Mouse (Mus musculus) inflammation-experienced regulatory T-cells, adult 6 months (primary cell): Measurements from ENCODE around the gene Npcd. TPM values are rescaled to one million over a fixed set of nuclear protein-coding genes. Genes with fewer than 3 reads are reported as not detected.

Source experiments
- ATAC-seq: one replicate; pipeline ENCODE4 v1.8.0; 2017
- polyA plus RNA-seq, 3 experiments: library from polyadenylated mRNA; unstranded; fragments of 100-300 nt; shearing (Covaris generic); gene quantifications; one replicate each; pipeline ENCODE4 v1.2.1; 2017

Gene Npcd
- polyA plus RNA-seq, 3 experiments from 2014 or later, result not detected

DNA sequence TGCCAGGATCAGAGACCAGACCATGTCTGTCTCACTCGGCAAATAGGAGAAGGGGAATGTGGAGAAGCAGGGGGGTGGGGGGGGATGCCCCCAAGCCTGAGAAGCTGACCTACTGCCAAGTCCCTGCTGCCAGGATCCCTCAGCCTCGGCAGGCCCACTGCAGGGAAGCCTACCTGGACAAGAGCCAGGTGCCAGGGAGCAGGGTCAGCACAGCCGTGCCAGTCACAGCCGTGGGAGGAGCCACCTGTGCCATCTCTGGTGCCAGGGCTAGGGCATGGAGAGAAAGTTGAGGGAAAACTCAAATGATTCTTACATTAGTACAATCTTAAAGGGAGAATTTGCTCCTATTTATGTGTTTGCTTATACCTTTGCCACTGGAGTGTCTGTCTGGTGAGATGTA lies 31.7 kb downstream of the Npcd start:
- ATAC-seq, result no peak

DNA sequence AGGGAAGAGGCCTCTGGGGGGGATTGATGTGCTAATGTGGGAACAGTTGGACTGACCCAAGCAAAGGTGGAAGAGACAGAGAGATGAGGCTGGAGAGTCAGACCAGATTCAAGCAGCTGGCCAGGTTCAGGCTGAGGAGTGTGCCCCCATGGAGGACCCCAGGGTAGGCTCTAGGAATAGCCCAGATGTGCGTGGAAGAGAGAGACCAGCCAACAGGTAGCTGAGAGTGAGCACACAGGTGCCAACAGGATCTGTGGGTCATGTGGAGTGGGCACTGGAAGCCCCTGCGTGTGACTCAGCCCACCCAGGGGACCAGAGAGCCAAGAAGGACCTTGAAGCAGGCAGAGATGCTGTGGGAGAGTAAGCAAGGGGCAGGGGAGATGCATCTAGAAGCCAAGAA lies 32.4 kb downstream of the Npcd start:
- ATAC-seq, result no peak

GRCm38 (mm10) chr15:79800701-79801100 lies 33.3 kb downstream of the Npcd start:
- ATAC-seq, result no peak

GRCm38 (mm10) chr15:79798591-79798990 lies 35.4 kb downstream of the Npcd start:
- ATAC-seq, result no peak

DNA sequence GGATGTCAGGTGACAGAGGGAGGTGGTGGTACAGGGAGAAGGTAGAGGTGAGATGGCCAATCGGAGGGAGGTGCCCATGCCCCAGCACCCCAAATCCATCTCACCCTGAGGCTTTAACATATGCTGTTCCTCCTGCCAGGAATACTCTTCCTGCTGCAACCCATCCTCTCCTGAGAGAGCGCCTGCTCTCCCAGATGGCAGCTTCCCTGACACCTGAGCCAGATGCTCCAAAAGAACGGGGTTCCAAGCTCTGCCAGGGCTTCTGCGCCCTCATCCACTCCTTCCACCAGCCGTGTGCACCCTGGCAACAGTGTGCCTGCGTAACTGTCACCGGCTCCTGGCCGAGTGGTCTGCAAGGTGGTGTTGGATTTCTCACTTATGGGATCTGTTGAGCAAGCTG lies 36.4 kb downstream of the Npcd start:
- ATAC-seq, result no peak

DNA sequence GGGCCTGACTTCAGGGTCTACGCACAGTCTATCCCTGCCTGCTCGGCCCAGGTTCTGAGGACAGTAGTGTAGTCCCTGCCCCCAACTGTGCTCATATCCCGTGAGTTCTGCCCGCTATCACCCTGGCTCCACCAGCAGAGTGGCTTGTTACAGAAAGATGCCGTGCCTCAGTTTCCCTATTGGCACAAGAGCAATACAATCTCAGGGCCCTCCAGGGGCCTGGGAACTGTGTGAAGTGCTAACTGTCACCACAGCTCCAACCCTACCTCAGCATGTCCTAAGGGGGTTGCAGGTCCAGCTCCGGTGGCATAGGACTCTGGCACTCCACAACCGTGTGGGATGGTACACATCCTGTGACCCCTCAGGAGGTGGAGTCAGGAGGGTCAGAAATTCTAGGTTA lies 36.9 kb downstream of the Npcd start:
- no peak for ATAC-seq

- no peak for ATAC-seq
These were observed 37.8 kb downstream of the Npcd start for GRCm38 (mm10) chr15:79796256-79796655.

DNA sequence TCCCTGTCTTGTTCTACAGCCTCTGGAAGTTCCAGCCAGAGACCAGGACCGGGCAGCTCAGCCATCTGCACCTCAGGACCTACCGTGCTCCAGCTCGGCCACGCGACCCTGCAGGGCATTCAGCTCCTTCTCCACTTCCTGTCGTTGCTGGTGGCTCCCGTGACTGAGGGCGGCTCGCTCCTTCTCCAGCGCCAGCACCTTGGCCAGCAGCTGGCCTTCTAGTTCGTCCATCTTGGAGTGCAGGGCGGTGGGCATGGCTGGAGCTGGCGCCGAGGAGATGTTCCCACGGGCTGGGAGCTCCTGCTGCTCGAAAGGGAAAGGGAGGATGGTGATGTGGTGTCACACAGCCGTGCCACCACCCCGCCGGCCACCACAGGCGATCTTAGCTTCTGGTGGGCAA lies 39.9 kb downstream of the Npcd start:
- ATAC-seq, result no peak

GRCm38 (mm10) chr15:79793076-79793475 lies 41.0 kb downstream of the Npcd start:
- no peak for ATAC-seq

- ATAC-seq, result no peak
These were observed 41.6 kb downstream of the Npcd start for GRCm38 (mm10) chr15:79792455-79792854.

GRCm38 (mm10) chr15:79791502-79791901 lies 42.5 kb downstream of the Npcd start:
- ATAC-seq, result no peak

DNA sequence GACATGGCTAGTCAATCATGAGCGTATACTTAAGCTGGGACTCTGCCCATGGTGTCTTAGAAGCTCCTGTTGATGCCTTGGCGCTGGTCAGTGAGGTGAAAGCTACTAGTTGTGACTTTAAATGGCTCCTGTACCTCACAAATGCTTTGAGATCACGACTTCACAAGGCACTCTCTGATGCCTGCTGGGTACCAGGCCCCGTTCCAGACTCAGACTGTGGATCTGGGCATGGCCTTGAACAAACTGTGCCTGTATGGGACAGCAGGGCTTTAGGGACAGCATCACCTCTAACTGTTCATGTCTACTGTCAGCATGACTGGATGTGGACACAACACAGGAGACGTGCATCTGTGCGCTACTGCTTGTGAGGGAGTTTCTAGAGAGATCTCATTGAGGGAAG lies 43.1 kb downstream of the Npcd start:
- no peak for ATAC-seq

GRCm38 (mm10) chr15:79790111-79790510 lies 43.9 kb downstream of the Npcd start:
- ATAC-seq, result no peak

DNA sequence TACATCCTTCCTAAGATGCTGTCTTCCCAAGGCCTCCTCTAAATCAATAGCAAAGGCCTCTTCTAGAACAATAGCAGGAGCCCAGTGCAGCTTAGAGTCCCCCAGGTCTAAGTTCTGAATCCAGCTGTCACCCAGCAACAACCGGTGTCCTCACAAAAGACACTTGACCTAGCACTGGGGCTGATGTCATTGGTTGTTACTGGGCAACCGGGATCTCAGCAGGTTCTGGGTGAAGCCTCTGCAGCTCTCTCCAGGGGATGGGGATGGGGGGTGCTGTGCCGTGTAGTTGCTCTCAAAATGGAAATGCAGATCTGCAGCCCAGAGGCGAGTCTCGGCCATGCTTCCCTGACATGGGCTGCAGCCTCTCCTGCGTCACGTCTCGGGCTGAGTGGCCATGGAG lies 46.2 kb downstream of the Npcd start:
- ATAC-seq, result no peak

DNA sequence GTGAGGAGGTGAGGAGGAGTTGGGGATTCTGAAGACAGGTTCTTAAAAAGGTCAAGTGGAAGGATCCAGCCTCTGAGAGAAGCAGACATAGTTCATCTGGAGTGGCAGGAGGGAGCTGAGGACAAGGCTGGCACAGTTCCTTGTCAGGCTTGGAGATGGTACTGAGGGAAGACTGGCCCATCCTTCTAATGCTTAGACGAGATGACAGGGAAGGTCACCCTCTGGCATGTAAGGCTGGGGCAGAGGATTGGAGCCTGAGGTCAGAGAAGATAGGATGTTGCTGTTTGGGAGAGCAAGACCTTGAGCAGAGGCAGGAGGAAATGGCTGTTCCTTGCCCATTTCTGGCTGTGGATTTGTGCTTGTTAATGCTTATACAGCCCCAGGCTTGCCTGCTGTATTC lies 49.0 kb downstream of the Npcd start:
- no peak for ATAC-seq

DNA sequence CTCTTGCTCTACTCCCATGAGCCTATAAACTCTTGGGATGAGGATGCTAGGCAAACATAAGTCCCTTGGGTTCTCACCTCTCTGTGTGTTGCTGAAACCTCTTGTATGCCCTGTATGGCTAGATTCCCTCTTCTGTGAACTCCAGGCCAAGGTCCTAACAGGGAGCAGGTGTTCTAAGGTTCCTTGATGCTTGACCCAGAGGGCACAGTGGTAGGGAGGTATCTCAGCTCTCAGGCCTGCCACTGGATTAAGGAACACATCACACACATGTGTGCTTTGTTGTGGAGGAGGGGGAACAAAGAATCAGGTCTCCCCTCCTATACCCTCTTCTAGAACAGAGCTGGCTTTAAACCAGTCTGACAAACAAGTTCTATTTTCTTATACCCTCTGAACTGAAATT lies 56.3 kb downstream of the Npcd start, which contains the start of gene Dnal4:
Dnal4 (minus strand) TSS at position 101 of the 400 bp plus-strand sequence.
- no peak for ATAC-seq

DNA sequence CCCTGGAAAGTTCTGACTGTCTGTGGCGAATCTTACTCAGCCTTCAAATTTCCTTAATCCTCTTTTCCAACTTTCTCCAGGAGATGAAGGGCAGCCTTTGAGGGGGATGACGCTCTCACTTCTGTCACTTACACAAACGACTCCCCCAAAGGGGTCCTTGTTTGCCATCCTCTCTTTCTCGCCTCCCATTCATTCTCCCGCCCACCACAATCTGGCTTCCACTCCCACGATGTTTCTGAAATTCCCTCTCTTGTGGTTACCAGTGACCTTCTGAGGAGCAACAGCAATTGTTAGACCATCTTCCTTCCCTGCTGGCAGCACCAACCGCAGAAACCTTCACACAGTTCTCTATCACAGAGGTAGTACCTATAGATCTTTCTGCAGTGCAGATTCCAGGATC lies 58.4 kb downstream of the Npcd start:
- no peak for ATAC-seq

GRCm38 (mm10) chr15:79774117-79775027 lies 59.7 kb downstream of the Npcd start:
- ATAC-seq, result peak; percentile 100

GRCm38 (mm10) chr15:79770629-79771240 lies 63.3 kb downstream of the Npcd start:
- no peak for ATAC-seq

DNA sequence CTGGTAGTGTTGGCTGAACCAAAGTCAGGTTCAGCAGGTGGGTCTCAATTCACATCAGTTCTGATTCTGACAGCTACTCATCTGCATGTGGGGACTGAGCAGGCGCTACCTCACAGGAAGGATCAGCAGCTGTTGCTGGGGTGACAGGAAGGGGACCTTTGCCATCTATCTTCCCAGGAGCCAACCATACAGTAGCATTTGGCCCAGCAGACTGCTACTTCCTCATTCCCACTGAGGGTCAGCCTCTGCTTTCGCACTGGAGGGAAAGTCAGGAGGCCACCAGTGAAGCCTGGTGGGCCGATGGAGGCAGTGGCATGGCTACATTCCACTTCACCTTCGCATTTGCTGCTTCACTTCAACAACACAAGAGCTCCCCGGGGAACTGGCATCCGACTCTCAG lies 65.7 kb downstream of the Npcd start:
- ATAC-seq, result no peak

DNA sequence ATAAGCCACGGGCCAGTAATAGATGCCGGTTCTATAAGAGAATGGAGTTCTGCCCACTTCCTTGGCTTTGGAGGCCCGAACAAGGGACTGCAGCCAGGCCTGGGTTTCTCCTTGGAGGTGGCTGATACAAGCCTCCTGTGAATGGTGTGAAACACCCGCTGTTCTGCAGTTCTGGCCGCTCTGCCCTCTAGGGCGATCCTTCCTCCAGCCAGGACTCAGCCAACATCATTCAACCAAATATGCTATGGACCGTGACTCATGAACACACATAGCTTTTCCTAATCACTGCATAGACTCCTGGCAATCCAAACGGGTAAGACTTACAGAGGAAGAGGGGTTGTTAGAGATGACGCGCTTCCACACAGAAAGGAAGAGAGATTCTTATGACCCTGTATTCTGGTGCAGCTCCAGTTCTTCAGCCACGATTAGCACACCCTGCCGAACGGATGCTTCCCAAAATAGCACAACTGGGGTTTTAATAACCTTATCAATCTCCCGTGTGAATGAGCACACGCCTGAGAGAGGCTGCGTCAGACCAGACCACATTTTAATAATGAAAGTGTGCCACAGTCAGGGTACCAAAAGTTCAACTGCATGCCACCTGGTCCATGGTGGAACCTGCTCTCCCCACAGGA lies 66.6 kb downstream of the Npcd start:
- ATAC-seq, result no peak

GRCm38 (mm10) chr15:79766586-79767071 lies 67.4 kb downstream of the Npcd start:
- ATAC-seq, result no peak

- ATAC-seq, result no peak
These were observed 67.9 kb downstream of the Npcd start for GRCm38 (mm10) chr15:79766168-79766567.

DNA sequence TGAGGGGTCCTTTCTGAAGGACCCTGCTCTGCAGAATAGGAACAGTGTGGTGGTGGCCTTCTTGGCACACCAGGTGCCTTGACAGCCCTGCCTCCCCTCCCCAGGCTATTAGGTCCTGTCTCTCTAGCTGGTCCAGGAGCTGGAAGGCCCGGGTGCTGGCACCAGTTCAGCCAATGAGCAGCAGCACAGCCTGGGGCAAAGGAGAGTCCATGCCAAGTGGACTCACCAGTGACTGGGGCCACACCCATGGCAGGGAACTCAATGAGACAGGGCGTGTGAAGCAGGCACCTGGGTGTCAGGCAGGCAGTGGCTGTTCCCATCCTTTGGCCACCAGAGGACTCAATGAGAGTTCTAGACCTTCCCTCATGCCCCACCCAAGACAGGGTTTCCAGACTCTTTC lies 68.7 kb downstream of the Npcd start:
- ATAC-seq, result no peak
